13 mouse cellular contexts compared by ENCODE assay signal in genomic region chr1:164997660-164998059, GRCm38 (mm10).
DNase-seq lines count a peak whose midpoint lies in the region; TF ChIP-seq lines count a peak whose summit lies in the region.
"Had no signal": no experiment of that assay in that cellular context is flagged by ENCODE, and none has a peak within 500 bp of the region (broad histone marks: within the 10 kb centered on the region; RNA-seq: fewer than 3 reads in every experiment).

No protein-coding gene starts in this region.

- H3K9ac ChIP-seq in heart, adult 2 months (ENCODE audit: low read depth, low read length) = no peak overlapping the region
- H3K9ac ChIP-seq: forebrain, embryonic 13.5 days; limb, embryonic 15.5 days; neural tube, embryonic 15.5 days had no signal

- 0 out of 2 replicates have a peak overlapping the region, but pooled peaks have one; percentile 33 for H3K27ac ChIP-seq in heart, embryonic 10.5 days
- no peak overlapping the region for H3K27ac ChIP-seq in heart, adult 2 months
- H3K27ac ChIP-seq: forebrain, embryonic 13.5 days; limb, embryonic 15.5 days; neural tube, embryonic 15.5 days had no signal

- H3K4me1 ChIP-seq in heart, embryonic 10.5 days = peaks cover 24% of the 10 kb centered on the region
- peaks cover 2% of the 10 kb centered on the region for H3K4me1 ChIP-seq in heart, adult 2 months (ENCODE audit: control insufficient read depth, insufficient read depth, low read length)
- H3K4me1 ChIP-seq: forebrain, embryonic 13.5 days had no signal

- WGBS in heart, embryonic 10.5 days = 59% methylated on average over 5 of the region's 5 CpGs
- WGBS in heart, adult 2 months = 26% methylated on average over 5 of the region's 5 CpGs

- no peaks in the 10 kb centered on the region for H3K9me3 ChIP-seq in heart, embryonic 10.5 days
- H3K9me3 ChIP-seq: forebrain, embryonic 13.5 days; limb, embryonic 15.5 days; neural tube, embryonic 15.5 days had no signal

- H3K36me3 ChIP-seq in heart, embryonic 10.5 days = no peaks in the 10 kb centered on the region
- no peaks in the 10 kb centered on the region for H3K36me3 ChIP-seq in heart, adult 2 months (ENCODE audit: control insufficient read depth, insufficient read depth, low read length)
- H3K36me3 ChIP-seq: limb, embryonic 15.5 days; neural tube, embryonic 15.5 days had no signal

- no peak for DNase-seq in heart, embryonic 10.5 days (ENCODE audit: low spot score)
- no peak for DNase-seq in heart, adult 2 months
- DNase-seq in kidney, postnatal 14 days = peak; percentile 37
- DNase-seq in kidney, adult 9 months = no peak
- peak; percentile 58 for DNase-seq in urinary bladder, postnatal 14 days (ENCODE audit: low spot score)
- no peak for DNase-seq in urinary bladder, postnatal 4 days (ENCODE audit: low spot score in 2 of 2)
- no peak for DNase-seq in layer of hippocampus, adult 18-20 months (ENCODE audit: low spot score in 2 of 2)
- DNase-seq: cerebellum, postnatal 14 days; kidney, postnatal 36 days had no signal

- H3K79me2 ChIP-seq in heart, adult 2 months (replicated peaks; ENCODE audit: control insufficient read depth, insufficient read depth, low read length) = no peaks in the 10 kb centered on the region

- no peak overlapping the region for H3K4me3 ChIP-seq in heart, embryonic 10.5 days
- no peak overlapping the region for H3K4me3 ChIP-seq in heart, adult 2 months
- H3K4me3 ChIP-seq: forebrain, embryonic 13.5 days; left cerebral cortex, adult 2 months; limb, embryonic 15.5 days; neural tube, embryonic 15.5 days had no signal

- no peak for TF ChIP-seq CTCF in heart, adult 2 months (IDR thresholded peaks at IDR 0.05)

- no peaks in the 10 kb centered on the region for H3K27me3 ChIP-seq in heart, embryonic 10.5 days (ENCODE audit: insufficient read depth, poor library complexity, severe bottlenecking)
- no peaks in the 10 kb centered on the region for H3K27me3 ChIP-seq in heart, adult 2 months (ENCODE audit: control insufficient read depth, insufficient read depth, low read length)
- H3K27me3 ChIP-seq: forebrain, embryonic 13.5 days; limb, embryonic 15.5 days; neural tube, embryonic 15.5 days had no signal

- intact Hi-C loops in heart, adult 2 months (cut with DNase I) = no loop called here

- TF ChIP-seq POLR2A in heart, adult 2 months (IDR thresholded peaks at IDR 0.05; ENCODE audit: insufficient read depth, low read depth, low read length) = no peak

- no peak for TF ChIP-seq EP300 in heart, adult 2 months (IDR thresholded peaks at IDR 0.05; ENCODE audit: insufficient read depth, low read depth, low read length)

Comparison
In these comparisons a context has a peak if more than half of its experiments do, and no peak if none do; other contexts are left out.
1. DNase-seq: peak in kidney, postnatal 14 days (single experiment) and urinary bladder, postnatal 14 days (single experiment); none in heart, embryonic 10.5 days (single experiment), heart, adult 2 months (0 of 2), kidney, adult 9 months (single experiment), urinary bladder, postnatal 4 days (0 of 2) and layer of hippocampus, adult 18-20 months (0 of 2).